Mouse (Mus musculus) fibroblast of lung, adult 2 months (primary cell): ENCODE results near the gene Uevld.
"Not testable (repeated sequence)": the region's sequence is repeated elsewhere in the genome, so short reads cannot be mapped to it uniquely, and the experiment has no call there.

ENCODE experiments used
- DNase-seq: peaks from one replicate; pipeline ENCODE4 v3.0.0-alpha.2; 2011; ENCODE audit warnings: low read depth

Uevld gene

DNA sequence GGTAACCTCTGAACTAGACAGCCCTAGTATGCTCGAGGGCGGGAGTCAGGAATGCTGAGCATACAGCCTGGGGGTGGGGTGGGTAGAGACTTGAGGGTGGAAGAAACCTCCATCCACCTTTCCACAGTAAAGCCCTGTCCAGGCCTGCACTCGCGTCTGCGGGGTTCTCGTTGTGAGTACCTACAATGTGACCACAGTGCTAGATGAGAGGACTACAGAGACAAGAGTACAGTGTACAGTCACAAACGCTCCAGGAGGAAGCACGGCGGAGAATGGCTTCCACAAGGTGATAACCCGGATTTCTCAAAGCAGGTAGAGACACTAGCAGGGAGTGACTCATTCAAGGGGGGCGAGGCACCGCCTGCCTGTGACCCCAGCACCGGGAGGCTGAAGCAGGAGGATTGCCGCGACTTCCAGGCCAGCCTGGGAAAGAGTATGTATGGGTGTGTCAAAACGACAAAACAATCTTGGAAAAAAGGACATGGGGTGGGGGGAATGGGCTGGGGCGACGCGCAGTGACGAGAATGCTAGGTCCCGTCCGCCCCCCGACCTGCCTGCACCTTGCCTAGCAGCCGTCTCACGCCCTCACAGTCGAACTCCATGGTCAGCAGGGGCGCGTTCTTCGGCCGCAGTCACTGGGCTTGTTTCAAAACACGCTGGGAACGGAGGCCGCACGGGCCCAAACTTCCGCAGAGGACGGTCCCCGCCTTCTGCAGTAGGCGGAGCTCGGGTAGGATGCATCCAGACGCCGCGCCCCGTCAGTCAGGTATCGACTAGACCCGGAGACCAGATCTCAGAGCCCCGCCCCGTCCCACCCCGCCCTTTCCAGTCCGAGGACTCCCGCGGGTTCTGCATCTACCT lies at the start of gene Uevld:
Gene Uevld, minus strand, starts transcription at position 697 of the 861 bp plus-strand sequence.
- DNase-seq, result peak; percentile 57

DNA sequence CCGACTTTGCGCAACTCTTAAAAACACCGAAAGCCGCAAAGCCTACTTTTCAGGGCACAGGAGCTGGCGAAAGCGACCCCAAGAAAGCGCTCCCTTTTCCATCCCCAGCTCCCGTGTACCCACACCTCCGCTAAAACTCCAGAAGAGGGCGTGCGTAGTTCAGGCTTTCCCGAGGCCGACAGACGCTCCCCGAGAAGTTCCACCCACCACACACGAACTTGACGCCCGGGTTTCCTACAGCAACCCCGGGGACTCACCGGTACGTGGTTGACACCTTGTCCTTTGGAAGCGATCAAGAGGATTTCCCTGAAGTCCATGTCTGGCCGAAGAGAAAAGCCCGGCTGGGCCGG lies 49.5 kb upstream of the Uevld start:
- DNase-seq, result no peak

DNA sequence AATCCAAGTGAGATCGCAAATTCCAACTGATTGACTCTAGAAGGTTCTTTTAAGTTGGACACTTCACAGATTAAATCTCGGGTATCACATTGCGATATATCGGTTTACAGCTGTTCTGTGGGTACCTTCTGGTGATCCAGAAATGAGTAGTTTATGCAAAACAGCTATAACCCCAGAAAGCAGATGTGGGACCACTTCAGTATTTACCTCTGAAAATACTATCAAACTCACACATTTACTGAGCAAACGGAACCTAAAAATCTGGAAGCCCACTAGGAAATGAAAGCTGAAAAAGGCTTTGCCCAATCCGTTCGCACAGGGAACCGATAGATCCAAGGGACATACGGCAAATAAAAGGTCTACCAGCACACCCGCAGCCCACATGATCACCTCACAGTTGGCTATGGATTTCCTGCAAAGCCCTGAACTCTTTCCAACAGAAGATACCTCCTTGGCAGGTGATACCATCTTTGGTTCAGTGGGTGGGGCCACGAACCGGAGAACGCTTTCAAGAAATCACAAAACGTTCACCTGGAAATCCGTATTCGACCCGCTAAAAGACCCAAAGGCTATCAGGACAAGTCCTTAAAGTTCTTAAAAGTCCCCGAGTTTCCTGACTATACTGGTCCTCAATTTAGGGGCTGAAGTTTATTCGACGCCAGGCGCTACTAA lies 48.9 kb upstream of the Uevld start:
- DNase-seq, result no peak

DNA sequence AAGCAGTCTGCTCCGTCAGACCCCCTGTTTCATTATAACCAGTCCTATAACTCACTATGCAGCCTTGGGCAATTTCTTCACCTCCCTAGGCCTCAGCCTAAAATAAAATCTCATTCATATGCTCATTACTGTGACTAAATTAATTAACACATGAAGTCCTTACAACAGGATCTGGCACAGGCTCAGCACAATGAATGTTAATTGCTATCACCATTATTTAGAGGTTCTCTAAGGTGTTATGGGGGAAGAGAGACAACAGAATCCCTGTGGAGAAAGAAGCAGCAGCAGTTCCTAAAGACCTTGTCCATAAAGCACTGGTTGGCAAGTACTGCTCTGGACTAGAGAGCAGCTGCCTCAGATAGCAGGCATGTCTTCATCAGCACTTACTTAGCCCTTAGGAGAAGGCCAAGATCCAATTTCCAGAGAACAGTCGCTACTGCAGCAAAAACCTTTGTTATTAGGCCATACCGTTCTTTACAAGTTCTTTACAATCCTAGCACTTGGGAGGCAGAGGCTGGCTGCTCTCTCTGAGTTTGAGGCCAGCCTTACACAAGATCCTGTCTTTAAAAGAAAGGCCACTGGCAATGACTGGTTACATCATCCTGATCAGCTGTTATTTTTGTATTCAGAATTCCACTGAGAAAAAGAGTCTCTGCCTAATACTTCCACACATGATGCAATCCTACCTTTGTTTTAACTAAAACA lies 45.2 kb upstream of the Uevld start:
- DNase-seq, result no peak

DNA sequence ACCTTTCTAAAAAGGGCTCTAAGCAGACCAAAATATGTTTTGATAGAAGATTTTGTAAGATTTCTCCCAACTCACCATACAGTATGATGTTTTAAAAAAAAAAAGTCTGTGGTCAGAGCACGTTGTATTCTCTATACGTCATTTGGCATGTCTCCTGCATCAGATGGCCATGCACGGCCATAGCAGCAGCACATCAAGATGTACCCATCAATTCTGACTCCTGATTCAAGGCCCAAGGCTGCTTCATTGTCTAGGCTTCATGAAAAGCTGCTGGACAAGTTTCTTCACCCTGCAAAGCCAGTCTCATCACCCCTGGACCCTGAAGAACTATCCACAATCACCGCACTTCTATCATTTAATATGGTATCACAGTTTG lies 43.6 kb upstream of the Uevld start:
- DNase-seq, result no peak

DNA sequence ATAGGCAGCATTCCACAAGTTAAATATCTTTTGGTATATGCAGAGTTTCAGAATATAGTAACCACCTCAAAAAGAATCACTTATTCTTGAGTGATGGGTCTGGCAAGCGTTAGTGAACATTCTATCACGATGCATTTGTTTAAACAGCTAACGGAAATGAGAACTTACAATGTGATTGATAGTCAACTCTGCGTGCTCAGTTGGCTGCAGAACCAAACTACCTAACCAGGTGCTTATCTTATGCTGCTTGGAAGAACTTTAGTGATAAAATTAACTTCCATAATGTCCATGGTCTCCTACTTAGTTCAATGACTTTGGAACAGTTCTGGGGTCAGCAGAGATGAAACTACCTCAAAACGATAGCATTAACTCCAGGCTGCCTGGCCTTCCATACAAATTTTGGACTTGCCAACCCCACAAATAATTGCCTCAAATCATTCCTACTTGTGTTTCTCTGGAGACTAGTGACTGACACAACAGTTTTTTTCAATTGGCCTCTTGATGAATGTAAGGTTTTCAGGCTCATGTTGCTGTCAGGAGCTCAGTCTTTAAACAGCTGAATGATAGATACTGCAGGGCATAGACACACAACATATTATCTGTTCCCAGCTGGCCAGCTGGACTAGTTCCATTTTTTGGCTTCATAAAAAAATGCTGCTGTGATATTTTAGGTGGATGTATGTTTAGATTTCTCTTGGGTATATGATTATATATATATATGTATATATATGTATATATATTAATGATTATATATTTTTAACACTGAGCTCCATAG lies 43.0 kb upstream of the Uevld start:
- DNase-seq, result no peak

DNA sequence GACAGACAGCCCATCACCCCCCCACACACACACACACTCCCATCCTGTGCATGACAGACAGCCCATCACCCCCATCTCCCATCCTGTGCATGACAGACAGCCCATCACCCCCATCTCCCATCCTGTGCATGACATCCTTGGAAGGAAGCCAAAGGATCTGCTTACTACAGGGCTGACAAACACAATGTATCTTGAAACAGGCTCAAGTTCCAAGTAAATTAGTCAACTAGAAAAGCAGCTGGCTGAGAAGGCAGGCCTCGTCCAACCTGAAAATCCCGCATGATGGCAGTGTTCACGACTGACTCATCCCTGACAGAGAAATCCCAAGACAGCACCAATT lies 42.3 kb upstream of the Uevld start:
- no peak for DNase-seq

DNA sequence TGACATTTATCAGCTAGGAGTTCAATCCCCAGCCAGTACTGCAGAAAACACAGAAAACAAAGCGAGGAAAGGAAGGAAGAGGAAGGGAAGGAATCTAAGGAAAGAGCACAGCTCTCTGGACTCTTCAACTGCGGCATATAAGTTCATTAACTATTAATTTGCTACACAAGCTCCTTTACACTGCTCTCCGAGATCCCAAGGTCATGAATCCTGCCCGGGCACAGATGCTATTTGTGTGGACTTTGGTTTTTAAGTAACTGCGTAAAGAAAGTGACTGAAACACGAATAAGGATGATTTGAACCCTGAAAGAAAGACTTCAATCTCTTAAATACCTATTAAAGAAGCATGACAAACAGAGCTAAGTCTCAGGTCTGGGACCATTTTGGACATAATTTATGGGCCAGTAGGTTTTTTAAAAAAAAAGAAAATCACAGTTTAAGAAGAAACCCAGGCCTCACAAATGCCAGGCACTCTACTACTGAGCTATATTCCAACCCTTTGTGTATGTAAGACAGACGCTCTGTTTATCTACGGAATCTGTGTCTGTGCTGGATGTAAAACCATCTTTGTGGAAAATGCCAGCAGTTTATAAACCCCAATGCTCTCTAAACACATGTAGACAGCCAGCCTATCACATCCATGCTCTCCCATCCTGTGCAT lies 41.8 kb upstream of the Uevld start:
- no peak for DNase-seq

DNA sequence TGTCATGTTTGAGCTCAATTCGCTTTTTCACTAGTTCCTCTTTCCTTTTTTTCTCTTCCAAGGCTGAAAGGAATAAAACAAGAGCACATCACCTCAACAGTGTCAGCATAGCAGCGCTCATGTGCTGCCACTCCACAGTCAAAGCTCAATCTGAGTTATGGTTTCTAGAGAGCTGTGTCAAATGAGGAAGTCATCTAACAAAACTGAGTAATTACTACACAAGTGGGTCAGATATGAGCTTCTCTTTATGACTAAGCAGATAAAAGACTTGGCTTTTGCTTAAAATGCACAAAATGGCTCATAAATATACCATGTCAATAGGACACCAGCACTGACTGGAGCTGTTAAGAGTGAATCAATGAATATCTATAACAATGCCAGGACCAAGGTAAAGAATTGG lies 40.6 kb upstream of the Uevld start:
- DNase-seq, result no peak

DNA sequence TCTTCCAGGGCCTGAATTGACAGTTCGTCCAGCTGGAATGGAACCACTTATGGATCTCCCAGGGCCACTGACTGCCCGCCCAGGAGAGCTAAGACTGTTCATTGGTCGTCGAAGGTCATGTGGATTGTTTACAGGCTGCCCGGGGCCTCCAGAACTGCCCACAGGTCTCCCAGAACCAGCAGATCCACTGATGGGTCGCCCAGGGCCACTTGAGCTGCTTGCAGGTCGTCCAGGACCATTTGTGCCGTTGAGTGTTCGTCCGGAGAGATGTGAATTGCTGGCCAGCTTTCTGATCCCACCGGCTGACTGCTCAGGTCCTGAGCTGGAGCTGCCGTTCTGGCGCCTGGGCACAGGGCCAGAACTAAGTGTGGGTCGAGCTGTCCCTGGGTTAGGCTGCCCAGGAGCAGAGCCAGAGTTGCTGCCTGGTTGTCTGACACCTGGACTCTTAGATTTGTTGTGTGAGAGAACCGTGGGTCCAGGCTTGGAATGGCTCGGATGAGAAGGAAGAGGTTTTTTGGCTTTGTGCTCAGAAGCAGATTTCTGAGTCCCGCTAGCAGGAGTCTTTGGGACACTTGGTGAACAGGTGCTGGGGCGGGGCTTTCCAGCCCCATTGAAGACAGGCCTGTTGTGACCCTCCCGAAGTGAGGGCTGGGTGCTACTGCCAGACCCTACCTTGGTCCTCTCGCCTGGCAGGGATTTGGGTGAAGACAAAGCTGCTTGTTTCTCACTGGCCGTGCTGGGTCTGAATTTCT lies 39.5 kb upstream of the Uevld start:
- DNase-seq, result no peak

DNA sequence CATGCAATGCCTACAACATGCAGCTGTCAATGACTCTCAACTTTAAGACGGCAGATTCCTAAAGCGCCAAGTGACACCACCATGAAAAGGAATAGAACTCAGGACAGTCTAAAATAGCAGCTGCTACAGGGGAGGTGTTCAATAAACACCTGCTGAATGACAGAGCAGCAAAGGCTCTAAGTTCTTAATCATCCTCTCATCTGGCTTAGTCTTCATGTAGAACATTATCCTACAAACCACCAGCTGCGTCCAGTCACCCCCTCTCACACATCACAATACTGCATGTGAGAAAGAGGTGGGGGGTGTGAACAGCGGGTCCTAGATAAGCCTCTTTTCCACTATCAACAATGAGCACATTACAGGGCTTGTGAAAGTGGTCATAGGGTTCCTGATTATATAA lies 38.7 kb upstream of the Uevld start:
- DNase-seq, result no peak

DNA sequence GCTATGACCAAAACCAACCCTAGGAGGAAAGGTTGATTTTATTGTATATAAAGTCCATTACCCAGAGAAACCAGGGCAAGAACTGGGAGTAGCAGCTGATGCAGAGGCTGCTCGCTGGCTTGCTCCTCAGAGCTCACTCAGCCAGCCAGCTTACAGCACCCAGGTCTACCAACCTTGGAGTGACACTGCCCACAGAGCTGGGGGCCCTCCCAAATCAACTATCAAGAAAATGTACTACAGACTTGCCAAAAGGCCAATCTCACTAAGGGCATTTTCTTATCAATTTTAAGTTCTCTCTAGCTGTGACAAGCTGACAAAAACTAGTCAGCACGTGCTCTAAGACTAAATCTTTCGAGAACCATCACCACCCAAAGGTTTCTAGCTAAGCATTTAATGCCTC lies 37.2 kb upstream of the Uevld start:
- DNase-seq, result no peak

DNA sequence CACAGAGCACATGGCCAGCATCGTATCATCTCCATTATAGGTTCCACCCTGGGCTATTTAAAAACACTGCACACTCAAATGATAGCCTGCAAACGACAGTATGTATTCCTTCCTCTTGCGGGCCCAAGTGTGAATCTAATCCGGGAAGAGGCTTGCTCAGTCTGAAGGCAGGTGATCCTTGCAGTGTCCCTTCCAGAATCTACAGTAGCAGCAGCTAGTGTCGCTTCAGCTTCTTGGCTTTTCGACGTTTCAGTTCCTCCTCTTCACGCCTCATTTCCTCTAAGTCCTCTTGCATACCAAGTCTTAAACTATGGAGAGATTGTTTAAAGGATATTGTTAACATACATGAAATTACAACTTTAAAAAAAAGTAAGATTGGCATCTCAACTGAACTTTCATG lies 34.8 kb upstream of the Uevld start:
- no peak for DNase-seq

DNA sequence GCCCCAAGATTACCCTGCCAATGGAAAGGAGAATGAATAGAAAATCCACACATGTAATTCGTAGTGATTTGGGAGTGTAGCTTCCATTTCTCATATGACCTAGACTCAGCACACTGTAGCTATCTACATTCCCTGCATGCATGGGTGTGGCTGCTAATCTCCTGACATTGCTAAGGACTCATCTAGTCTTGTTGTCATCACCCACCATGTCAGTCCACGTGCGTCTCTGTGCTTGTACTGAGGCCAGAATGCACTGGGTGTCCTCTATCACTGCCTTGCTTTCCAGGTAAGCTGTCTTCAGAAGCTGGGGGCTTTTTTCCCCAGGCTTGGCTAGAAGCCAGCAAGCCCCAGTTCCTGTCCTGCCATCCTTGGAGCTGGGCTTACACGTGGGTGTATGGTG lies 31.1 kb upstream of the Uevld start:
- not testable (repeated sequence) for DNase-seq

DNA sequence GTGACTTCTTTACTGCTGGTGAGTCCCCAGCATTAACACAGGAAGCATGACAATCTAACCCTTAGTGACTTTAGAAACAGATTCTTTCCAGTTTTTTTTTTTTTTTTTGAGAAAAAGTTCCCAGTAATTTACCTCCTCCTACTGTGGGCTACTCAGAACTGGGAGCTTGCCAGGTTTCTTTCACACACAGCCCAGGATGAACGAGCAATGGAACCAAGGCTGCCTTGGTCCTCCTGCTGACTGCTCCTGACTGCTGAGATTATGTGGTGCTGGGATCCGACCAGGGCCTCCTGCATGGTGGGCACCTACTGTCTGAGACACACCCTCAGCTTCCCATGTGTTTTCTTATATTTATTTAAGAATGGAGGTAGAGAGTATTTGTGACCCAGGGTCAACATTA lies 28.7 kb upstream of the Uevld start:
- DNase-seq, result no peak

DNA sequence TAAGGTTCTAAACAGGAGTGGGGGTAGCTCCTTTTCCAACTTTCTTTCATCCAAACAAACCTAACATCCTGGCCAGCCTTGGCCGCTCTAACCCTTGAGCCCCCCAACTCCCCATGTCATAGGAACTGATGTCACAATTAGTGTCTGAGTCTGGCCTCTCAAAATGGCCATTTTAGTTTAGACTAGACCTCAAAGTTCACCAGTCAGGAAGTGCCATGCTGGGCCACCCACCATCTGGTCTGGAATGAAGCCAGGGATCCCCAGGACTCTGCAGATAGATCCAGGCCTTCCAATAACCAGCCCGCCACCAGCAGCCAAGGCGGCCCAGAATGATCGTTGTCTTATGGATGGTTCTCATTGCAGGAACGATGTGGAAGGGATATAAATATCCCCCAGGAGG lies 28.3 kb upstream of the Uevld start:
- no peak for DNase-seq

DNA sequence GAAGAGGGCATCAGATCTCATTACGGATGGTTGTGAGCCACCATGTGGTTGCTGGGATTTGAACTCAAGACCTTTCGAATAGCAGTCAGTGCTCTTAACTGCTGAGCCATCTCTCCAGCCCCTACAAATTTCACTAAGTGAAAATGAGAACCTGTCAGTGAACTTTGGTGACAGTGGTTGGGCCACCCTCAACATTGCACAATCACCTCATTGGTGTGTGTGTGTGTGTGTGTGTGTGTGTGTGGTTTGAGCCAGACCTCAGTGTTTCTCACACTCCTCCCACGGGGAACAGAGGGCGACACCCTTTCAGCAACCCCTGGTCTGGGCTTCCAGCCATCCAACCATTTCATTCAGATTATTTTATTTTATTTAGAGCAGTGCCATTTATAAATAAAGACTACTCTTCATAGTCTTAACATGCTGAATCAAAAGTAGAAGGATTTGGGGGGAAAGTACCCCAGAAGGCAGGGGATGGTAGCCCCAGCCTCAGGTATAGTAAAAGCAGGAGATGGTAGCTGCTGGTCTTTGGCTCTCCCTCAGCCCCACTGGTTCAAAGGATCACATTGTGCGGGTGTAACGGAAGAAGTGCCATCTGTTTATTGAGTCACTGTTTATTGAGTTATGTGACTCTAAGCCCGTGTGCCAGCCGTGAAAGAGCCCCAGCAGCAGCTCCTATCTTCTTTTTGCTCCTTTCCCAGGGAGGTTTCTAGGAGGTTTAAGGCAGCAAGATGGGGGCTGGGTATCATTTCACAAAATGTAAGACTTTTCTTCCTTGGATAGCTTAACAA lies 27.6 kb upstream of the Uevld start:
- no peak for DNase-seq

DNA sequence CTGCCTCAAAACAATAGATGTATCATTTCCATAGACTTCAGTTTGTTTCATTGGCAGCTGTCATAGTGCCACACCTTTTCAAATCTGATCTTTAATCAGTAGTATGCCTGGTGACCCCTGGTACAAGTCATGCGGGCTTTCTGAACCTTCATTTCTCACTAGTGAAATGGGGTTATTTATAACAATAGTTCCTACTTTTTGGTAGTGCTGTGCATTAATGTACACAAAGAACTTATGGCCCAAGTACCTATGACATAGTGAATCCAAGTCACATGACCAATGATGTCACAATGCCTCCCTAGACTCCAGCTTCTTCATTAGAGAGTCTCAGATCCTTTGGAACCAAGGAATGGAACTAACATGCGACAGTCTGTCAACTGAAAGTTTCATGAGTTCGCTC lies 25.0 kb upstream of the Uevld start, which contains the start of gene Gm9999:
Gene Gm9999, plus strand, starts transcription at position 301 of the 400 bp plus-strand sequence.
- no peak for DNase-seq

DNA sequence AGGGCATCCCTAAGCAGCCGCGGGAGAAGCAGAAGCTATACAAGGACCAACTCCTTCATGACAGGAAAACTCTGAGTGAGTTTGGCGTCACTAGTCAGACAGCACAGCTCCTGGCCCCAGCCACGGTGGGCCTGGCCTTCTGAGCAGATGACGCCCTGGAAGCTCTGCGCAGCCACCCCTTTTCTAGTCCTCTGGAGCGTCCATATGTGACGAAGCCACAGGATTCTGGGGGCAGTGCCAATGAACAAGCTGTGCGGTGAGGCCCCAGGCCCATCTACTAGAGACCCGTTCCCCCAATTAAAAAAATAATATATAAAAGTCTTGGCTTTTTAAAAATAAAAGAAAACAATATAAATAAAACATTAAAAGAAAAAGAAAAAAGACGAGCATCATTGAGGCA lies 17.1 kb upstream of the Uevld start:
- no peak for DNase-seq

DNA sequence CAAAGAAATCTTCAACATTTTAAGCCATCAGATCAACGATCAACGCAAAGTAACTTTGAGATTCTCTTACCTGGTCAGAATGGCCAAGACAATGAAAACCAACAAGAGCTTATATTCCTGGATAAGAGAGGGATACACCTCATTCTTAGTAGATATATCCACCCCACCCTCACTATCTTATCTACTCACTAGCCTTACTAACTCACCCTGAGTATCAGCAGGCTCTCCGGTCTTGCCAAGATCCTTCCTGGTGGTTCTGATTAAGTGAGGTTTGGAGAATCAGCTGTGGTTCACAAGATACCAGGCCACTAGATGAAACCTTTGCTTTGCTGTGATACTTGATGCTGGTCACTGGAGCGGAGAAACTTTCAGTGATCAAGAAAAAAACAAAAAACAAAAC lies 16.3 kb upstream of the Uevld start:
- no peak for DNase-seq
